Mouse (Mus musculus): ENCODE measurements at regions not wholly inside any gene's neighbourhood (a gene's known extent, or its start where the extent isn't known, plus 50 kb on each side); places are given as distances from the start of the nearest gene placed in this dataset.

DNA sequence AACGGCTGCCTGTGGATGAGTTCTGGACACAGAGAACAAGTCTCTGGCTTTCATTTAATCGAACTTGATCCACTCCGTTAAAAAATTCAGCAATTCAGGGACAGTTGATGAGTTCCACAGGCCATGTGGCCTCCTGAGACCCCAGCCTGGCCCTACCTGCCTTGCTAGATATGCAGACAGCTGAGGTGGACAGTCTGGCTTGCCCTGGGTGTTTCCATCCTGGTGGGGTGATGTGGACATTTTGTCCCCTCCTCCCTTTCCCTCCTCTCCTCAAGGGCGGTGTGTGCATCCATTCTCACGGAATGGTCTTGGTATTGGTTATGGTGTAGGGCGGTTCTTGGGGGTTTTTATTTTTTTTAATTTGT, 80.1 kb downstream of the Vcpkmt start:
- H3K4me2 ChIP-seq: peak overlapping the region; percentile 52
- peak overlapping the region; percentile 99 for H3K27ac ChIP-seq
- peak overlapping the region; percentile 16 for H3K4me3 ChIP-seq
- 52% methylated on average over 6 of the region's 6 CpGs for WGBS
- H3K36me3 ChIP-seq: no peaks in the 10 kb centered on the region
- H3K4me1 ChIP-seq: peaks cover 40% of the 10 kb centered on the region
- H3K9me3 ChIP-seq: no peaks in the 10 kb centered on the region
- H3K9ac ChIP-seq: peak overlapping the region; percentile 36
- ATAC-seq (ENCODE audit: borderline replicate concordance, extremely low read depth, low FRiP score, low TSS enrichment): peak; percentile 4; the same call in 1 of the 2 replicates
- H3K27me3 ChIP-seq: no peaks in the 10 kb centered on the region

GRCm38 (mm10) chr12:69501783-69502705, 80.8 kb downstream of the Vcpkmt start:
- Histone ChIP-seq H3K9me3 (no peaks in the 10 kb centered on the region), H3K4me2 (peak overlapping the region; percentile 52), H3K4me3 (peak overlapping the region; percentile 16), H3K9ac (peak overlapping the region; percentile 36), H3K36me3 (no peaks in the 10 kb centered on the region), H3K27ac (peak overlapping the region; percentile 99), H3K4me1 (peaks cover 40% of the 10 kb centered on the region), H3K27me3 (no peaks in the 10 kb centered on the region)
- ATAC-seq (ENCODE audit: borderline replicate concordance, extremely low read depth, low FRiP score, low TSS enrichment): peak; percentile 88
- WGBS: 4% methylated on average over 20 of the region's 20 CpGs

GRCm38 (mm10) chr12:69501346-69501730, 81.5 kb downstream of the Vcpkmt start:
- H3K9ac ChIP-seq: no peak overlapping the region
- no peaks in the 10 kb centered on the region for H3K9me3 ChIP-seq
- no peak for ATAC-seq (ENCODE audit: borderline replicate concordance, extremely low read depth, low FRiP score, low TSS enrichment)
- WGBS: 12% methylated on average over 2 of the region's 2 CpGs
- no peaks in the 10 kb centered on the region for H3K27me3 ChIP-seq
- H3K4me2 ChIP-seq: peak overlapping the region; percentile 52; the same call in 1 of the 2 replicates
- H3K36me3 ChIP-seq: no peaks in the 10 kb centered on the region
- no peak overlapping the region for H3K4me3 ChIP-seq
- H3K4me1 ChIP-seq: peaks cover 47% of the 10 kb centered on the region
- H3K27ac ChIP-seq: peak overlapping the region; percentile 99

DNA sequence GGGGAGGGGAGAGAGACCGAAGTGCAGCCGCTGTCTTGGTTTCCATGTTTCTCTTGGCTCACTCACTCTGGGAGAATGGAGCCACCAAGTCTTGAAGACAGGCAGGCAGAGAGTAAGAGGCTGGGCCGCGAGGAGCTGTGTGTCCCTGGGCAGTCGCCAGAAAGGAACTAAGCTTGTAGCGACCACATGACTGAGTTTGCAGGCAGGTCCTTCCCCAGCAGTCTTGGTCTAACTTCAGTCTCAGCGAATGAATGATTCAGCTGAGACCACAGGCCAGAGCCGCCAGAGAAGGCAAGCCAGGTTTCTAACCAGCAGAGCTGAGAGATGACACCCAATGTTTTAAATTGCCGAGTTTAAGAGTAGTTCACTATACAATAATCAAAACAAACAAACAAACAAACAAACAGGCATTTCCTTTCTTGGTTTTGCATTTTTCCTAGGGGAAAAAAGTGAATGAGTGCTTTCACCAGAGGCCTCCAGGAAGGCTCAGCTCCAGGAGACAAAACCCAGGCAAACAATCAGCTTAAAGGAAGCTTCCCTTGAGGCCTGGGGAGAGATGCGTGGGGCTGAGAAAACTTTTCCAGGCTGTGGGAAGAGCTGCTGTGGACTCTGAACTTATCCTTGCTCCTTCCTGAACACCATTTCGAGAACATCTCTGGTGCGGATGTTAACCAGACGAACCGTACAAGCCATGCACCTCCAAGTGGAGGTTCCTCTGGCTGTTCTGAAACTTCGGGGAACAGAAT, 82.1 kb downstream of the Vcpkmt start:
- ATAC-seq (ENCODE audit: borderline replicate concordance, extremely low read depth, low FRiP score, low TSS enrichment): no peak

DNA sequence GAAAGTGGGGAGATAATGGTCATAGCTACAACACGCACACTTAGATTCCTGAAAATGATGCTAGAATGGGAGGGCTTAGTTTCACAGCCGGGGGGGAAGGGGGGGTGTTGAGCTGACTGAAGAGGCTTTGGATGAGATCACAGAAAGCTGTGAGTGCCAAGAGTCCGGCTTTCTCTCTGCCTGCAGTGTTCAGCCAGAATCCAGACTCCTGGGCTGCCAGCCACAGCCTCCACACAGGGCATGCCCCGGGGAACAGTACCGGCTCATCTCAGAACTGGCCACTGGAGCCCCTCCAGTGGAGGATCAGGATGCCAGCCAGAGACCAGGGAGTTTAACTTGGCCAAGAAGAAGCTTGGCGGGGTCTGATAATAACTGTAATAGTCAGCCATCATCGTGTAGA, 85.7 kb downstream of the Vcpkmt start:
- Histone ChIP-seq H3K4me1 (peaks cover 61% of the 10 kb centered on the region), H3K27me3 (no peaks in the 10 kb centered on the region), H3K36me3 (no peaks in the 10 kb centered on the region), H3K4me2 (peak overlapping the region; percentile 11; the same call in 1 of the 2 replicates), H3K27ac (peak overlapping the region; percentile 78), H3K4me3 (no peak overlapping the region), H3K9ac (no peak overlapping the region), H3K9me3 (no peaks in the 10 kb centered on the region)
- WGBS: 38% methylated on average over 7 of the region's 7 CpGs
- ATAC-seq (ENCODE audit: borderline replicate concordance, extremely low read depth, low FRiP score, low TSS enrichment): peak; percentile 72

More for the DNA sequence above, 82.1 kb downstream of the Vcpkmt start:
- Histone ChIP-seq H3K9me3 (no peaks in the 10 kb centered on the region), H3K9ac (no peak overlapping the region), H3K4me3 (no peak overlapping the region), H3K4me1 (peaks cover 53% of the 10 kb centered on the region), H3K27ac (peak overlapping the region; percentile 99), H3K4me2 (no peak overlapping the region), H3K36me3 (no peaks in the 10 kb centered on the region), H3K27me3 (no peaks in the 10 kb centered on the region)
- 51% methylated on average over 15 of the region's 15 CpGs for WGBS

DNA sequence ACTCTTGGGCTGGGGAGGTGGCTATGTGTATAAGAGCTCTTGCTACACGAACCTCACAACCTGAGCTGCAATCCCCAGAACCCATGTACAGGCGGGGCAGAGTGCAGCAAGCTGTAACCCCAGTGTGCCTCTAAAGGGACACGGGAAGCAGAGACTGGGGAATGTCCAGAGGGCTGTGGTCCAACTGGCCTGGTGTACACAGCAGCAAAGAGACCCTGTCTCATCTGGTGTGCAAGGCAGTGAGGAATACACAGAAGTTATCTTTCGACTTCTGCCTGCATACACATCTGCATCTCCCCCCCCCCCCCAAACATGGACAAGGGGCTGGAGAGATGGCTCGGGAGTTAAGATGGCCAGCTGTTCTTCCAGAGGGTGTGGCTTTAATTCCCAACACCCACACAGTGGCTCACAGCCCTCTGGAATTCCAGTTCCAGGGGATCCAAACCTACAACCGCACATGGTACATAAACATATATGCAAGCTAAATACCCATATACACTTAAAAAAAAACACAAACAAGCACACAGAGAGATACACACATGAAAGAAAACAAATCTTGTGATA, 86.4 kb downstream of the Vcpkmt start:
- Histone ChIP-seq H3K4me1 (peaks cover 54% of the 10 kb centered on the region), H3K9ac (no peak overlapping the region), H3K27me3 (no peaks in the 10 kb centered on the region), H3K36me3 (no peaks in the 10 kb centered on the region), H3K9me3 (no peaks in the 10 kb centered on the region), H3K4me2 (no peak overlapping the region), H3K4me3 (no peak overlapping the region), H3K27ac (peak overlapping the region; percentile 78)
- ATAC-seq (ENCODE audit: borderline replicate concordance, extremely low read depth, low FRiP score, low TSS enrichment): no peak
- 48% methylated on average over 6 of the region's 6 CpGs for WGBS

DNA sequence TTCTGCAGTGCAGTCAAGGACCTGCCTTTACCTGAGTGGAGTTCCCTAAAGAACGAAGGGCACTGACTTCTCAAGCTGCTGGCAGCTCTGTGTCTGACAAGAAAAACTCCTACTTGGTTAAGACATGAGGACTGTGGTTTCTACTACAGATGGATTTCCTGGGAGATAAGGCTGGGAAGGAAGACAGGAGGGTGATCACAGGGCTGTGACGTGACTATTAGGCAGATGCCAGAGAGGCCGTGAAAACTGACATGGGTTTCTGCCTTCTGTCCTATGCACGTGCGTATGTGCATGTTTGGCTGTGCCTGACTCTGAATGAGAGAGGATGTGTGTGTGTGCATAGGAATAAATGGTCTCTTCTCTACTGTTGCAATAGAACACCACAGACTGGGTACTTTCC, 87.1 kb downstream of the Vcpkmt start:
- ATAC-seq (ENCODE audit: borderline replicate concordance, extremely low read depth, low FRiP score, low TSS enrichment): no peak
- Histone ChIP-seq H3K4me3 (no peak overlapping the region), H3K4me2 (no peak overlapping the region), H3K36me3 (no peaks in the 10 kb centered on the region), H3K9ac (no peak overlapping the region), H3K4me1 (peaks cover 47% of the 10 kb centered on the region), H3K9me3 (no peaks in the 10 kb centered on the region), H3K27me3 (no peaks in the 10 kb centered on the region), H3K27ac (peak overlapping the region; percentile 78)
- WGBS: 69% methylated on average over 5 of the region's 5 CpGs

GRCm38 (mm10) chr12:69494648-69495047, 88.2 kb downstream of the Vcpkmt start:
- Histone ChIP-seq H3K4me2 (no peak overlapping the region), H3K4me1 (peaks cover 40% of the 10 kb centered on the region), H3K9me3 (no peaks in the 10 kb centered on the region), H3K36me3 (no peaks in the 10 kb centered on the region), H3K4me3 (no peak overlapping the region), H3K27me3 (no peaks in the 10 kb centered on the region), H3K9ac (no peak overlapping the region), H3K27ac (peak overlapping the region; percentile 78)
- peak; percentile 41; the same call in 1 of the 2 replicates for ATAC-seq (ENCODE audit: borderline replicate concordance, extremely low read depth, low FRiP score, low TSS enrichment)
- WGBS: 23% methylated on average over 8 of the region's 8 CpGs

DNA sequence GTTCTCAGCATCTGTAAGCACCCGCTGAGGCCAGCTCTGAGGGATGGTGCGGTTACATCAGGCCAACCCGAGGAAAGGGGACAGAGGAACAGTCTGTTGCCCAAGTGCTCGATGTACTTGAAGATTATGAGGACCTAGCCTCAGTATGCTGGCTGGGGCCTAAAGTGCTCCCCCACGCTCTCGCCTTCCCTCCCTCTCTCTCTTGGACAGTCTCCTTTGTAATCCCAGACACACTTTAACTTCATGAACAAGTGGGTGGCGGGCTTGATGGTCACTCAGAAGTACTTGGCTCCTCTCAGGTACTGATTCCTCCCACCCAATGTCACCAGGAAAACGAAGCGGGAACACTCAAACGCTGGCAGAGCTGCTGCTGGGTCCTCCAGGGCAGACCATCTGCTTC, 93.1 kb downstream of the Vcpkmt start:
- peaks cover 28% of the 10 kb centered on the region for H3K4me1 ChIP-seq
- no peak overlapping the region for H3K4me2 ChIP-seq
- no peaks in the 10 kb centered on the region for H3K36me3 ChIP-seq
- no peak overlapping the region for H3K4me3 ChIP-seq
- H3K27me3 ChIP-seq: no peaks in the 10 kb centered on the region
- no peak for ATAC-seq (ENCODE audit: borderline replicate concordance, extremely low read depth, low FRiP score, low TSS enrichment)
- 70% methylated on average over 10 of the region's 10 CpGs for WGBS
- 0 out of 2 replicates have a peak overlapping the region, but pooled peaks have one; percentile 35 for H3K27ac ChIP-seq
- H3K9me3 ChIP-seq: no peaks in the 10 kb centered on the region
- H3K9ac ChIP-seq: no peak overlapping the region

GRCm38 (mm10) chr12:69486903-69487302, 95.9 kb downstream of the Vcpkmt start:
- Histone ChIP-seq H3K27ac (no peak overlapping the region), H3K4me2 (no peak overlapping the region), H3K27me3 (no peaks in the 10 kb centered on the region), H3K9me3 (no peaks in the 10 kb centered on the region), H3K4me3 (no peak overlapping the region), H3K9ac (no peak overlapping the region), H3K36me3 (no peaks in the 10 kb centered on the region), H3K4me1 (peaks cover 17% of the 10 kb centered on the region)
- WGBS: 53% methylated on average over 8 of the region's 8 CpGs
- no peak for ATAC-seq (ENCODE audit: borderline replicate concordance, extremely low read depth, low FRiP score, low TSS enrichment)

DNA sequence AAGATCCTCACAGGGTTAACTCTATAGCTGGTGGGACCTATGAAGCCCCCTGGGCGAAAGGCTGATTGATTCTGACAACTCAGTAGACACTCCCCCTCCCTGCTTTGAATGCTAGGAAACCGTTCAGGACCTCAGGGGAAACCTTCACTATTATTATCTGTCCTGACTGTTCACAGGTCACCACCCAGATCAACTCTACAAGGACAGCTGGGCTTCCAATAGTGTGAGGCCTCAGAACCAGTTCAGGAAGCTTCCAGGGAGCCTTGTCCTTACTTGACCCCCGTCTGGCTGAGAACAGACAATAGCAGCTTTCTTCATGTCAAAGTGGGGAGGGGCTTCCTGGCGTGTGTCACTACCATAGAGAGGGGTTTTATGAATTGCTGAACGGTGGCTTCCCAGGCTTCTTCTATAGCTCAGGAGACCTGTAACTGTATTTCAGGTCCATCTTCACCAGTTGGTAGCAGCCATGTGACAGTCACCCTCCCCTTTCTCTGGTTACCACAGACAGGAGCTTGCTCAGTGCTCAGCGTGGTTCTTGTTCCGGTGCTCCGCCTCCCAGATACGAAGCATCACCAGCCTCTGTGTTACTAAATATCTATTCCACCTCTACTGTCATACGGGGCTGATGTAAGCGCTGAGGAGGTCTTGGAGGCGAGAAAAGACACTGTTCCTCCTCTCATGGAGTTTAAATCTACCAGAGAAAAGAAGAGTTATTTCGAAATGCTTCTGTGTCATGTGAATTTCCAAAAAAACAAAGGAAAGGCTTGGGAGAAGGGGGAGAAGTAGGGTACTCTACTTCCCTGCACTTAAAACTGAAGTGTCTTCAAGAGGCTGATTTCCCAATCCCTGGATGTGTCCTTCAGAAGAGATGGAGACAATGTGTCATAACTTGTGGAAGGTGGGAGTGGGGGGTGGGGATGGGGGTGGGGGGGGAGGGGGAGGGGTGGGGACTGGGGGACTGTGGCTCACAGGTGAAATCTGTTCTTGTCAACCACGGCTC, 96.9 kb downstream of the Vcpkmt start:
- Histone ChIP-seq H3K27me3 (no peaks in the 10 kb centered on the region), H3K4me1 (peaks cover 17% of the 10 kb centered on the region), H3K4me3 (0 out of 2 replicates have a peak overlapping the region, but pooled peaks have one; percentile 15), H3K36me3 (no peaks in the 10 kb centered on the region), H3K9me3 (no peaks in the 10 kb centered on the region), H3K4me2 (peak overlapping the region; percentile 44), H3K27ac (peak overlapping the region; percentile 37; the same call in 1 of the 2 replicates), H3K9ac (no peak overlapping the region)
- WGBS: 26% methylated on average over 14 of the region's 14 CpGs
- ATAC-seq (ENCODE audit: borderline replicate concordance, extremely low read depth, low FRiP score, low TSS enrichment): 0 out of 2 replicates have a peak, but pooled peaks have one; percentile 48
